Mouse (Mus musculus): Measurements from ENCODE around the gene Sos2. TPM values are rescaled to one million over a fixed set of nuclear protein-coding genes. Genes with fewer than 3 reads are reported as not detected.
A peak's percentile ranks its signal among the peaks of the same experiment; 100 is the strongest.
"Not testable (repeated sequence)": the region's sequence is repeated elsewhere in the genome, so short reads cannot be mapped to it uniquely, and the experiment has no call there.

The Sos2 gene
- total RNA-seq, 2 experiments from 2014 or later, result 28.0 to 32.0 TPM

GRCm38 (mm10) chr12:69573916-69574881 lies 107.5 kb downstream of the Sos2 start:
- peak; percentile 57 to 88 for DNase-seq (ENCODE audit: extremely low spot score in 1 of 2, low spot score in 1 of 2)

- DNase-seq (ENCODE audit: extremely low spot score in 1 of 2, low spot score in 1 of 2), result no peak
Observed at GRCm38 (mm10) chr12:69573271-69573670, 108.4 kb downstream of the Sos2 start.

DNA sequence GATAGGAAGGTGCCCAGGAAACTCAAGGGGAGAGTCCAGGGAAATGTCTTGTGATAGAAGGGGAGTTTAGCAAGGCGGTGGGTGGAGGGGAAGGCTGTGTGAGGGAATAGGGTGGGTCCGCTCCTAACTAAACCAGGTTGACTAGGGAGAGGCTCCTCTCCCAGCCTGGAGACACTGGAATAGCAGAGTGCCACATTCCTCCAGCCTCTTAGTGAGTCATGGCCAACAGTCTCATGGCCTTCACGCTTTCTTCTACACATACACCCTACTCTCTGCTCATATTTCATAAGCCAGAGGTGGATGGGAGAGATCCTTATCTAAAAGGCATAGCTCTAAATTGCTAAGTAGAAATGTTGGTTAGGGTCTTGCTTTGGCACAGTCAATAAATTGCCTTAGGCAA lies 111.7 kb downstream of the Sos2 start:
- DNase-seq (ENCODE audit: extremely low spot score in 1 of 2, low spot score in 1 of 2), result no peak

- DNase-seq (ENCODE audit: extremely low spot score in 1 of 2, low spot score in 1 of 2), result no peak
Observed at GRCm38 (mm10) chr12:69568266-69568665, 113.4 kb downstream of the Sos2 start.

GRCm38 (mm10) chr12:69561006-69561405 lies 120.6 kb downstream of the Sos2 start:
- DNase-seq (ENCODE audit: extremely low spot score in 1 of 2, low spot score in 1 of 2), result not testable (repeated sequence)

DNA sequence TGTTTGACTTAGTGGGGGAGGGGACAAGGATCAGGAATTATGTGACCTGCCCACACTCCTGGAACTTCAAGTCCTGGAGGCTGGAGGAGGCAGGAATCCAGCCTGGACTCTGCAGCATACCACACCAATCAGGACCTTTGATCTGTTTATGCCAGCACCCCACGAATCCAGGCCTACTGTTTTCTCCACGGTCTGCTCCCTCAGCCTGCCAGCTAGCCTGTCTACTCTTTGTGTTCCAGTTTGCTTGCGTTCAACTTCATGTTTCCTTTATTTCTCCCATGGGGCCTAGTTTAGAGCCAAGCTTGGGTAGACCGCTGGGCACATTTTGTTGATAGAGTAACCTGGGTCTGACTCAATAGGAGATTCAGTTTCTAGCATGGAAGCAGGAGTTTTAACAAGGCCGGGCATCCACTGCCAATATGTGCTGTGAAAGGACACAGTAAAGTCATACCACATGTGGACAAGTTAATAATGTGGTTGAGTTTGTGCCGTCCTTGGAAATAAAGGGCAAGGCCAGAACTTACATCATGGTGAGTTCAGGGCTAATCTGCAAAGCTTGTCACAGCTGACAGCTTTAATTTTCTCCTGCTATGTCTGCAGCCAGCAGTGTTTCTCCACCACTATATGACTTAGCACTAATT lies 125.3 kb downstream of the Sos2 start:
- no peak for DNase-seq (ENCODE audit: extremely low spot score in 1 of 2, low spot score in 1 of 2)

DNA sequence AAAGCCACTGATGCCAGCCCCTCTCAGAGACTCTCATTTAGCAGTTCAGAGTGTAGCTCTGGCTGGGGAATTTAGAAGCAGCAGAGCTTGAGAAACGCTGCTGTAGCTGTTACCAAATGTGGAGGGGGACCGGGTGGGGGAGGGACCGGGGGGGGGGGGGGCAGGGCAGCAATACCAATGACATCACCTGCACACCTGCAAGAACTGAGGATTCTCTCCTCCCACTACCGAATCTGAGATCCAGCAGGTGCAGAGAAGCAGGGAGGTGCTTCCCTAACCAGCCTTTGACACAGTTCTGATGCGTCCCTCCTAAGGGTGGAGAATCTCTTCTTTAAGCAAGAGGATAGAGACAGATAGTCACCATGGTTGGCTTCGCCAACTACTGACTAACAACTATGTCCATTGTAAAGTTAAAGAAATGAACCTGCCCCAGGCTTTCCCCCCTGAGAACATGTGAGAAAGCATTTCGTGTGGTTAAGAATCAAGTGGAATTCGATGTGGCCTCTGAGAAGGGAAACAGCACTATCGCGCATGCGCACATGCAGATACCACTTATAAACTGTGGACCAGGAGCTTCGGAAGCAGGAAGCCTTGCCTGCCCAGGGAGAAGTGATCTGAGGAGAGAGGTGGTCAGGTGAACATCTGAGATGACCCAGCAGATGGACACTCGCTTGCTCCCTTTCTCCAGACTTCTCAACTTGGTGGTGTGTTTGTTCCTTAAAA lies 136.0 kb downstream of the Sos2 start:
- DNase-seq (ENCODE audit: extremely low spot score in 1 of 2, low spot score in 1 of 2), result no peak

DNA sequence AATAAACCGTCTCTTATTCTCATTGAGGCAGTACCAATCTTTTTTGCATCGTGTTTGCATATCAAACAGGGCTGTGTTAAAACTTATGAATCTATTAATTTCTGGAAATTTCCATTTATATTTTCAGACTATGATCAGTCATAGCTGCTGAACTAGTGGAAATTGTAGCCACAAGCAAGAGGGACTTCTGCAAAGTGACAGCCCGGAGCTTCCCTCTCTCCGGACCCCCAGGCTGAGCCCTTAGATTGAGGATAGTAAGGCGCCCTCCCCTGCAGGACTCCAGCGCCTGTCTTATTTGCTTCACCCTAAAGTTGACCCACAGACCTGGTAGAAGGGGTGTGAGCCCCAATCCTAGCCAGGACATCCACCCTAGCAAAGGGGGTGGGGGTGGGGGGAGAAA lies 136.7 kb downstream of the Sos2 start:
- no peak for DNase-seq (ENCODE audit: extremely low spot score in 1 of 2, low spot score in 1 of 2)

DNA sequence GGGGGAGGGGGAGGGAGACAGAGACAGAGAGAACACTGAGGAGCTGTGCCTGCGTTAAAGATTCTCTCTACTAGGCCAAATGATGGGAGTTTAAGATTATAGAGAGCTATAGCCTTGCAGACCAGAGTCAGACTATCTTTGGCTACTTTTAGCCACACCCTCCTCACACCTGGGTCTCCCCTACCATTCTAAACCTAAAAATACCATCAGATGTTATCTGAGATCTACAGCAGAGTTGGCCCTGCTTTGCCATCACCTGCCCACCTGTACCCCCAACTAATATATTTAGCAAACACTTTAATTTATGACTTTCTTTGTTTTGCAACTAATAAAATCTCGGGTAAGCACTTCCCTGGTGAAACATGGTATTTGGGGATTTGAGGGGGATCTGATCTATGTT lies 137.1 kb downstream of the Sos2 start:
- no peak for DNase-seq (ENCODE audit: extremely low spot score in 1 of 2, low spot score in 1 of 2)

DNA sequence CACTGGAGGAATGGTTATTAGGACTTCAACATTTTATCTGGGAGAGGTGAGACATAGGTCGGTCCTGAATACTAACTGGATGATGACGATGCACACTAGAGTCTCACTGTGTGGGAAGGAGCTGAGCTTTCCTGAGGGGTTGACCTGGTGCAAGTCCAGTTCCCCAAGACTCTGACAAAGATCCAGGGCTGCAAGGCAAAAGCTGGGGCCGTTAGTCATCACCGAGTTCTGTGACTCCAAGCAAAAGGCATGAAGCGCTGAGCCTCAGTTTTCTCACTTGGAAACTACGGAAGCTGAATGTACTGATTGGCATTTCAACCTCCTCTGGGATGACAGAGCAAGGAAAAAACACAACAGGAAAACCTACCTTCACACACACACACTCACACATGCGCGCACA lies 139.3 kb downstream of the Sos2 start:
- no peak for DNase-seq (ENCODE audit: extremely low spot score in 1 of 2, low spot score in 1 of 2)

GRCm38 (mm10) chr12:69541663-69542062 lies 140.0 kb downstream of the Sos2 start:
- no peak for DNase-seq (ENCODE audit: extremely low spot score in 1 of 2, low spot score in 1 of 2)

- DNase-seq (ENCODE audit: extremely low spot score in 1 of 2, low spot score in 1 of 2), result no peak
Observed at GRCm38 (mm10) chr12:69539353-69539752, 142.3 kb downstream of the Sos2 start.

DNA sequence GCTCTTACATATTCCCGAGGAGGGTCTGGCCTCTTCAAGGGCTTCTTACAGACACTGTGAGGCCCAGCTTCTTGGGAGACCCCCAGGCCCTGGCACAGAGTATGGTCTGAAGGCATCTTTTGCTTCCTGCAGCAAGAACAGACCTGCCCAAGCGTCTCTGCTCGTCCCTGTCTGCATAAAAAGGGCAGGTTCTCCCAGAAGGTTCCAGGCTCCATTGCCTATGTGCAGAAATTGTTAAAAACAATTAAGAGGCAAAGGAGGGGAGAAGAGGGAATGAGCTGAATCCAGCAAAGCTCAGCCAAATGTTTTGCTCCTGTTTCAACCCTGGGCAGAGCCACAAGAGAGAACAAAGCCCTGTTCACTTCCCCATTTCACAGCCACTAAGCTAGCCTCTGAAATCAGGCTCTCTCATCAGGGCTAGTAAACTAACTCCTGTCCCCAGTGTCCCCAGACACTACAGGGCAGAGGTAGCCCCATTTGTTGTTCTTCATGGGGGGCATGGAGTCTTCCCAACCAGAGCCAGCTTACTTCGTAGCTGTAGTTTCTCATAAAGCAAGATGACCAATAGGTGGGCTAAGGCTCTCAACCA lies 143.2 kb downstream of the Sos2 start:
- peak in 1 of 2 experiments; percentile 3 for DNase-seq (ENCODE audit: extremely low spot score in 1 of 2, low spot score in 1 of 2)

DNA sequence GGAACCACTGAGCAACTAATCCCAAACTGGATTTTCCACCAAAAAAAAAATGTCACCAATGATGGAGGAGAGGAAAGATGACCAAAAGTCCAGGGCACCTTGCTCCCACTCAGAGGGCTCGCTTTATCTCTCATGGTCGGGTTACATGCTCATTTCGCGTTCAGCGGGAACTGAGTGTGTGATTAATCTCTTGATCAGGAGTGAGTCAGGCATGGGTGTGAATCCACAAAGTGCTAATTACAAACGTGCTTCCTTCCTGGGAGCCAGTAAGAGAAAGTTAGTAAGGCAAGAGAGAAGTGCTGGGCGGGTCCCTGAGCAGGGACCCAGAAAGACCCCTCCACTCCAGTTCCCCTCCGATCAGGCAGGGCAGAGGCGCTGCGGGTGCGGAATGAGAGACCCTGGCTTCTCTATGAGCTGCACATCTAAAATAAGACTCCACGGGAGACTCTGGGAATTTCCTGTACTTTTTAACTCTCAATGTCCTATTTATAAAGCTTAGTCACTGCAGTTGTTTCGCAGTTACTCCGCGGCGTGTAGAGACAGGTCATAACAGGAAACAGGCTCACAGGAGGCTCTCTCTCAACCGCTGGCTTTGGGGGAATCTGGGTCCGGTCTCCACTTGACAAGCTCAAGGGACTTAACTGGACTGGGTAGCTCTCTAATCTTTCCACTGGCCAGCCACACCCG lies 143.8 kb downstream of the Sos2 start:
- peak in 1 of 2 experiments; percentile 4 for DNase-seq (ENCODE audit: extremely low spot score in 1 of 2, low spot score in 1 of 2)

DNA sequence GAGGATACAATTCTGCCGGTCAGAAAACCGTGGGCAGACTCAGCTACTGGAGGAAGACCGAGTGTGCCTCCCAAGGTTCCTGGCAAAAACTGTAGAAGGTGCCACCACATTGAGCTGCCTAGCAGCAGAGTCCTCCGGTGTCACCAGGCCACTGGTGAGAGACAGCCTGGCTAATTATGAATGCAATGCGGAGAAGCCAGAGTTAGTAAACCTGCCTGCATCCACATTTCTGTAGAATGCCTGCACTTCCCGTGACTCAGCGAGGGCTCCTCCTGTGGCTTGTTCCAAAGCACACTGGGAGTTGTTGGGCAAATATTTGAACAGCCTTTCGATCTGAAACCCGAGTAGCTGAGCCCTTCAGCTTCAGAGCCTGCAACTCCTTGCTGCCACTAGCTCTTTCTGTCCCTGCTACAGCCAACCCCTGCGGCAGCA lies 144.4 kb downstream of the Sos2 start:
- DNase-seq (ENCODE audit: extremely low spot score in 1 of 2, low spot score in 1 of 2), result peak; percentile 5 to 10

GRCm38 (mm10) chr12:69536616-69537242 lies 144.9 kb downstream of the Sos2 start:
- no peak for DNase-seq (ENCODE audit: extremely low spot score in 1 of 2, low spot score in 1 of 2)
